Mouse (Mus musculus) liver, adult 2 months (tissue): ENCODE data around the gene Zfp935. TPM values are rescaled to one million over a fixed set of nuclear protein-coding genes. Genes with fewer than 3 reads are reported as not detected.
"Not testable (repeated sequence)": the region's sequence is repeated elsewhere in the genome, so short reads cannot be mapped to it uniquely, and the experiment has no call there.

ENCODE experiments used
- DNase-seq: peaks from one replicate; pipeline ENCODE4 v3.0.0-alpha.2; 2011; ENCODE audit warnings: low read depth, low spot score; ENCODE audit errors: extremely low read depth
- H3K27ac ChIP-seq: fragments of 200-500 bp; replicated peaks from 2 replicates; pipeline ENCODE4 v1.5.1; 2012; ENCODE audit warnings: low read depth, mild to moderate bottlenecking, control low read depth, inconsistent platforms, low read length; ENCODE audit not compliant: insufficient read depth
- H3K27me3 ChIP-seq: fragments of 200-500 bp; 2 replicates; pipeline ENCODE4 v1.6.1; 2012; ENCODE audit warnings: mild to moderate bottlenecking, moderate library complexity, low read length, inconsistent platforms; ENCODE audit not compliant: control insufficient read depth, insufficient read depth
- H3K36me3 ChIP-seq: fragments of 200-500 bp; 2 replicates; pipeline ENCODE4 v1.6.1; 2012; ENCODE audit warnings: low read length, inconsistent platforms; ENCODE audit not compliant: control insufficient read depth, insufficient read depth
- H3K4me1 ChIP-seq: fragments of 200-500 bp; 2 replicates; pipeline ENCODE4 v1.6.1; 2011; ENCODE audit warnings: low read length; ENCODE audit not compliant: control insufficient read depth, insufficient read depth
- H3K4me3 ChIP-seq: fragments of 200-500 bp; 2 replicates; pipeline ENCODE4 v1.5.1; 2011; ENCODE audit warnings: low read depth, mild to moderate bottlenecking, control low read depth, low read length, moderate library complexity; ENCODE audit not compliant: insufficient read depth
- H3K79me2 ChIP-seq: fragments of 200-500 bp; 2 replicates; pipeline ENCODE4 v1.6.1; 2012; ENCODE audit warnings: inconsistent platforms, mild to moderate bottlenecking, low read length, moderate library complexity; ENCODE audit not compliant: control insufficient read depth, insufficient read depth
- H3K9ac ChIP-seq: fragments of 200-500 bp; 2 replicates; pipeline ENCODE4 v1.6.1; 2012; ENCODE audit warnings: low read depth, mild to moderate bottlenecking, control low read depth, inconsistent platforms, low read length
- WGBS: fragments of 180-500 bp; shearing (Covaris S2); methylation state at CpG from one replicate; pipeline ENCODE4 v1.1.7; 2018; 5-methylcytosine and 5-hydroxymethylcytosine counted together
- polyA plus RNA-seq: library from polyadenylated mRNA; depleted of rRNA; stranded (reverse); fragments of >200 nt; gene quantifications from 2 replicates; pipeline ENCODE4 v1.2.3, GENCODE M21; 2012; rRNA removed
- total RNA-seq: library from RNA; depleted of rRNA; stranded (reverse); fragments of >200 nt; gene quantifications from 2 replicates; pipeline ENCODE4 v1.2.3, GENCODE M21; 2014; rRNA removed

Zfp935 gene
- total RNA-seq (2.2 TPM in 1 of 2 replicates, not detected in the other), polyA plus RNA-seq (not detected in 2 replicates)

GRCm38 (mm10) chr13:62558189-62559110 is at the start of gene Zfp935:
Gene Zfp935 (minus strand): TSS chr13:62558511.
- H3K79me2 ChIP-seq, H3K4me1 ChIP-seq, H3K36me3 ChIP-seq, DNase-seq, H3K27me3 ChIP-seq, H3K27ac ChIP-seq: not testable (repeated sequence)
- H3K9ac ChIP-seq: peak within 1 kb of the TSS; percentile 45; the same call in 1 of the 2 replicates
- 5% methylated on average over 27 of the region's 27 CpGs for WGBS
- peak within 1 kb of the TSS; percentile 72 for H3K4me3 ChIP-seq

- 93% methylated on average over 3 of the region's 6 CpGs for WGBS
These were observed 12.8 kb upstream of the Zfp935 start, which contains the start of gene Zfp934 for GRCm38 (mm10) chr13:62571099-62571498. Gene Zfp934 (minus strand): TSS chr13:62571199.

GRCm38 (mm10) chr13:62561696-62562095 is 3.4 kb upstream of the Zfp935 start:
- not testable (repeated sequence) for H3K4me1 ChIP-seq, H3K9ac ChIP-seq, H3K36me3 ChIP-seq, H3K27me3 ChIP-seq, H3K79me2 ChIP-seq, DNase-seq, H3K4me3 ChIP-seq, H3K27ac ChIP-seq
- 13% methylated on average over 1 of the region's 1 CpGs for WGBS

More at GRCm38 (mm10) chr13:62571099-62571498, 12.8 kb upstream of the Zfp935 start, which contains the start of gene Zfp934:
- not testable (repeated sequence) for H3K4me1 ChIP-seq, H3K27ac ChIP-seq, H3K36me3 ChIP-seq, H3K9ac ChIP-seq, DNase-seq, H3K4me3 ChIP-seq, H3K79me2 ChIP-seq, H3K27me3 ChIP-seq

GRCm38 (mm10) chr13:62530129-62530528 is 28.2 kb downstream of the Zfp935 start:
- not testable (repeated sequence) for H3K36me3 ChIP-seq, H3K4me3 ChIP-seq, H3K27me3 ChIP-seq, H3K9ac ChIP-seq, H3K27ac ChIP-seq, H3K79me2 ChIP-seq, H3K4me1 ChIP-seq, DNase-seq

GRCm38 (mm10) chr13:62510641-62511420 is 47.5 kb downstream of the Zfp935 start:
- H3K27me3 ChIP-seq, H3K79me2 ChIP-seq, H3K4me1 ChIP-seq, H3K4me3 ChIP-seq, H3K27ac ChIP-seq, H3K36me3 ChIP-seq, H3K9ac ChIP-seq, DNase-seq: not testable (repeated sequence)
- WGBS: 88% methylated on average over 1 of the region's 1 CpGs

- H3K4me1 ChIP-seq, H3K36me3 ChIP-seq, H3K27me3 ChIP-seq, H3K9ac ChIP-seq, DNase-seq, H3K27ac ChIP-seq, H3K4me3 ChIP-seq, H3K79me2 ChIP-seq: not testable (repeated sequence)
- 95% methylated on average over 8 of the region's 8 CpGs for WGBS
These were observed 85.7 kb downstream of the Zfp935 start for GRCm38 (mm10) chr13:62472661-62473060.
